Mouse (Mus musculus) spleen, postnatal 0 days (tissue): ENCODE measurements around the gene Olfr816. TPM values are rescaled to one million over a fixed set of nuclear protein-coding genes. Genes with fewer than 3 reads are reported as not detected.

Source experiments
- polyA plus RNA-seq: library from polyadenylated mRNA; unstranded; fragments of >200 nt; fragmentation: Nextera tagmentation; extraction: Ambion mirVana; gene quantifications from 2 replicates; pipeline ENCODE4 v1.2.1, GENCODE M21; 2015

Olfr816 gene
- not detected in 2 replicates for polyA plus RNA-seq

GRCm38 (mm10) chr10:129915497-129915896 lies at the start of gene Olfr816:
Olfr816 (minus strand) TSS chr10:129915597.

GRCm38 (mm10) chr10:129949000-129949399 lies 33.6 kb upstream of the Olfr816 start, which contains the start of gene Olfr818:
Olfr818 (minus strand) TSS chr10:129949100.

GRCm38 (mm10) chr10:129905767-129906166 lies 9.6 kb downstream of the Olfr816 start, which contains the start of gene Olfr815:
Olfr815 (minus strand) TSS chr10:129905867.

GRCm38 (mm10) chr10:129879751-129880150 lies 35.6 kb downstream of the Olfr816 start, which contains the start of gene Olfr814:
Olfr814 (minus strand) TSS chr10:129879851.

Other genes starting within 250 kb of the Olfr816 start
- gene Olfr801, start 241.7 kb downstream of the Olfr816 start, polyA plus RNA-seq, result not detected in 2 replicates
- gene Olfr802, start 227.4 kb downstream of the Olfr816 start, polyA plus RNA-seq, result 0.02 TPM in 1 of 2 replicates, not detected in the other
- not detected in 2 replicates for gene Olfr803, start 221.3 kb downstream of the Olfr816 start, polyA plus RNA-seq
- not detected in 2 replicates for gene Olfr804, start 212.4 kb downstream of the Olfr816 start, polyA plus RNA-seq
- not detected in 2 replicates for gene Olfr805, start 186.2 kb downstream of the Olfr816 start, polyA plus RNA-seq
- not detected in 2 replicates for gene Olfr806, start 173.7 kb downstream of the Olfr816 start, polyA plus RNA-seq
- not detected in 2 replicates for gene Olfr807, start 157.8 kb downstream of the Olfr816 start, polyA plus RNA-seq
- not detected in 2 replicates for gene Olfr808, start 150.1 kb downstream of the Olfr816 start, polyA plus RNA-seq
- not detected in 2 replicates for gene Olfr809, start 141.0 kb downstream of the Olfr816 start, polyA plus RNA-seq
- not detected in 2 replicates for gene Olfr810, start 120.7 kb downstream of the Olfr816 start, polyA plus RNA-seq
- gene Olfr811, start 111.2 kb downstream of the Olfr816 start, polyA plus RNA-seq, result not detected in 2 replicates
- gene Olfr812, start 69.5 kb downstream of the Olfr816 start, polyA plus RNA-seq, result not detected in 2 replicates
- not detected in 2 replicates for gene Olfr813, start 60.2 kb downstream of the Olfr816 start, polyA plus RNA-seq
- not detected in 2 replicates for gene Olfr814, start 35.7 kb downstream of the Olfr816 start, polyA plus RNA-seq
- not detected in 2 replicates for gene Olfr815, start 9.7 kb downstream of the Olfr816 start, polyA plus RNA-seq
- gene Olfr818, start 33.5 kb upstream of the Olfr816 start, polyA plus RNA-seq, result not detected in 2 replicates
- not detected in 2 replicates for gene Olfr819, start 51.7 kb upstream of the Olfr816 start, polyA plus RNA-seq
- not detected in 2 replicates for gene Olfr247, start 60.5 kb upstream of the Olfr816 start, polyA plus RNA-seq
- gene Gm10310, start 69.5 kb upstream of the Olfr816 start, polyA plus RNA-seq, result not detected in 2 replicates
- not detected in 2 replicates for gene Olfr820, start 97.0 kb upstream of the Olfr816 start, polyA plus RNA-seq
- not detected in 2 replicates for gene Olfr821, start 114.8 kb upstream of the Olfr816 start, polyA plus RNA-seq
- not detected in 2 replicates for gene Olfr822, start 155.6 kb upstream of the Olfr816 start, polyA plus RNA-seq
- not detected in 2 replicates for gene Olfr823, start 199.8 kb upstream of the Olfr816 start, polyA plus RNA-seq
- gene Olfr824, start 214.4 kb upstream of the Olfr816 start, polyA plus RNA-seq, result not detected in 2 replicates